Mouse (Mus musculus) adrenal gland, postnatal 25 days (tissue): ENCODE data around the gene B2m. TPM values are rescaled to one million over a fixed set of nuclear protein-coding genes. Genes with fewer than 3 reads are reported as not detected.
A peak's percentile ranks its signal among the peaks of the same experiment; 100 is the strongest.

Source experiments
- DNase-seq: peaks from one replicate; pipeline ENCODE4 v3.0.0; 2021; ENCODE audit warnings: mixed read lengths
- total RNA-seq: library from RNA; stranded (reverse); gene quantifications from 2 replicates; pipeline ENCODE4 v1.2.3, GENCODE M21; 2021

B2m gene
- total RNA-seq, 1 experiment from 2014 or later = 486 TPM

DNA sequence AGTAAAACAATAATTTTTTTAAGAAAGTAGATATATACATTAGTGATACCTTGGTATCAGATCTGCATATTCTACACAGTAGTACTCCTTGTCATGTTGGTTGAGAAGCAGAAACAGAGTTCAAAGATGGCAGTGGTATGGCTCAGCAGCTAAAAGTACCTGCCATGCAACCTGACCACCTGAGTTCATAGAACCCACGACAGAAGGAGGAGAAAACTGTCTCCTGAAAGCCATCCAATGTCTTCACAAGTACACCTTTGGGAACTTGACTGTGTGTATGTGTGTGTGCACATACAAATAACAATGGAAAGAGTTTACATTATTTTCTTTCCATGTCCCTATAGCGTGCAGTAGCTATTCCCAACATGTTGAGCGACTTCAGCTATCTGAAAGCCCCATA lies 2.2 kb downstream of the B2m start:
- no peak for DNase-seq

DNA sequence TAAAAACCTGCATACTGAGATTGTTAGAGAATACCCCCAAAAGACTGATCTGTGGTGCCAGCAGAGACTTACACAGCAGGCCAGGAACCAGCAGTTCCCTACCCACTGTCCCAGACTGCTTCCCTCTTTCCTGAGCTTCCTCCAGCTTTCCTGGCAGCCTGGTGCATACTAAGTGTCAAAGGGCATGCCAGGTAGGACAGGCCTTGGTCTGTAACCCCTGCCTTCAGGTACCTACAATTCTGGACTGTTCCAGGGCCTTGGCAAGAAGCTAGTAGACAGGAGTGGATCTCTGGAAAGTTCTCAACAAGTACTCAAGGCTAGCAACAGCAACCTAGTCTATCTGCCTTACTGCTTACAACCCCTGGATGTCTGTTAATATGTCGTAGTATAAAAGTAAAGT lies 3.7 kb downstream of the B2m start:
- no peak for DNase-seq

DNA sequence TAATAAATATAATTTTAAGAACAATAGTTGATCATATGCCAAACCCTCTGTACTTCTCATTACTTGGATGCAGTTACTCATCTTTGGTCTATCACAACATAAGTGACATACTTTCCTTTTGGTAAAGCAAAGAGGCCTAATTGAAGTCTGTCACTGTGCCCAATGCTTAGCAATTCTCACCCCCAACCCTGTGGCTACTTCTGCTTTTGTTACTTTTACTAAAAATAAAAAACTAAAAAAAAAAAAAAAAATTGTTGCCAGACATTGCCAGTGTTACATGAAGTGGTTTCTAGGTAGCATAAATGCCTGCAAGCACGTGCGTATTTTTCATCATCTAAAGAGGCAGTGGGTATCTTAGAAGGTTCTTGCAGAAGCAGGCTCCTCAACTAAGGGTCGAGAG lies 5.4 kb downstream of the B2m start:
- DNase-seq = no peak

DNA sequence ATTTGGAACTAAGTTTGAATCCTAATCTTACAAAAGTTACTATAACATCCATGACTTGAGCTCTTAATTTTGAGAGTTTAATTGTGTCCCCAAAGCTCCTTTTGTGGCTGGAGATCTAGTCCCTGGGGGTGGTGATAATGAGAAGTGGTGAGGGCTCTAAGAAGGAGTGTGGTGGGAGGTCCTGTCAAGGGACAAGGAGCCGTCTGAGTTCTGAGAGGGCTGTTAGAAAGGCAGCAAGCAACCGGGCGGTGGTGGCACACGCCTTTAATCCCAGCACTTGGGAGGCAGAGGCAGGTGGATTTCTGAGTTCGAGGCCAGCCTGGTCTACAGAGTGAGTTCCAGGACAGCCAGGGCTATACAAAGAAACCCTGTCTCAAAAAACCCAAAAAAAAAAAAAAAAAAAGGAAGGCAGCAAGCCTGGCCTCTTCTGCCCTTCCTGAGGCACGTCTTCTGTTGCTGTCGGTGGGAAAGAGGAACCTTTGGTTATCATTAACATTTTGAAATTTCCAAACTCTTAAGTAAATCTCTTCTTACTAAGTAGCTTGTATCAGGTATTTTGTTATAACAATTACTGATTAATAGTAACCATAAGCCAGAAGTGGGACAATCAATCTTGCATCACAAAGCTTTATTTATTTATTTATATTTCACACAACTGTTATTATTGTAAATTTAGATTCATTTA lies 6.3 kb downstream of the B2m start:
- DNase-seq = no peak

DNA sequence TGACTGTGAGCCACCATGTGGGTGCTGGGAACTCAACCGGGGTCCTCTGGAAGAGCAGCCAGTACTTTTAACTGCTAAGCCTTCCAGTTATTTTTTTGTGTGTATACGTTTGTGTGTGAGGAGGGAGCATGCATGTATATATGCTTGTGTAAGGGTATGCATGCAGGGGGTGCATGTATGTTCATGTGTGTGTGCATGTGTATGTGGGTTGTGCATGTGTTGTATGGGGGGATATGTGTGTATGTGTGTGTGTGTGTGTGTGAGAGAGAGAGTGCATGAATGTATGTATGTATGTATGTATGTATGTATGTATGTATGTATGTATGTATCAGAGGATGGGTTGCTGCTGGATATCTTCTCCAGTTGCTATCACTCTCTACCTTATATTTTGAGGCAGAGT lies 7.0 kb downstream of the B2m start:
- no peak for DNase-seq

- DNase-seq = no peak
Observed at GRCm38 (mm10) chr2:122155292-122155691, 7.8 kb downstream of the B2m start.

DNA sequence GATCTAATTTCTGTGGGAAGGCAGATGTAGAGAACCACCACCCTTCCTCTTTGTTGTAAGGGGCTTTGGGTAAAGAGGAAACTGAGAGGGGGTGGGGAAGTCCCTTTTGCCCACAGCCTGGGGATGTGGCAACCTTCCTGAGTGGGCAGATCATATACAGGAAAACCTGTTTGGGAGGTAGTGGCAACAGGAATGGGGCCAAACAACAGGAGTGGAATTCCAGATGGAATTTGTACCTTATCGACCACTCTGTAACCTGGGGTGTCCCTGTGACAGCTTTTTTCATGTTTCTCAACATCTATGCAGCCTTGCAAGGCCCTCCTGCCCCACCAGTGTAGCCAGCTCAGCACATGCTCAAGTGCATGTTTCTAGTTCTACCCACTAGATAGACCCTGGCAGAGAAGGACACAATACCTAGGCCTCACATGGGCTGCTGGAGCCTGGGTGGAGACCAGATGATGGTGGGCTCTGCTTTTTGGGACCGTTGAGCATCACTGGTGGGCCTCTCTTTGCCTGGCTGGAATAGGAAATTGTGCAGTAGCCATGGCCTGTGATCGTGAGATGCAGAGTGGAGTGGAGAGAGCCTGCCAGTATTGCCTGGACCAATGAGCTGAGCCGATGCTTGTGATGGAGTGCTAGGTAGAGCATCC lies 8.7 kb downstream of the B2m start:
- no peak for DNase-seq

GRCm38 (mm10) chr2:122157561-122157960 lies 10.1 kb downstream of the B2m start:
- DNase-seq = no peak

DNA sequence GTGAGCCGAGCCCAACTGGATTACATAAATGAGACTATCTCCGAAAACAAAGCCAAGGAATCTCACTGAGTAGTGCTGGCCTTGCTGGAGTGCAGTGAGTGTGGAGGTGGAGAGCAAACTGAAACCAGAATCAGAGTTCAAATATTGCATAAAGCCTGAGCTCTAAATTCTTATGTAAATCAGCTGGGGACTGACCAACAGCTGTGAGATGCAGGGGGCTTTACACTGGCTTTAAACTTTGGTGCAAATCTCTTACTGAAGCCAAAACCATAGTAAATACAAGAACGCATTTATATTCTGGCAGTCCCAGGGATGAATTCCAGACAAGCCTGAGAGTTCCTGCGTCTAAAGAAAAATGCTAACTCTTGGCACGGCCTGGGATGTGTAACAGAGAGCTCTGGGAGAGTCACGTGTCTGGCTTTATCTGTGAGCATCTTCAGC lies 10.9 kb downstream of the B2m start:
- DNase-seq = no peak

DNA sequence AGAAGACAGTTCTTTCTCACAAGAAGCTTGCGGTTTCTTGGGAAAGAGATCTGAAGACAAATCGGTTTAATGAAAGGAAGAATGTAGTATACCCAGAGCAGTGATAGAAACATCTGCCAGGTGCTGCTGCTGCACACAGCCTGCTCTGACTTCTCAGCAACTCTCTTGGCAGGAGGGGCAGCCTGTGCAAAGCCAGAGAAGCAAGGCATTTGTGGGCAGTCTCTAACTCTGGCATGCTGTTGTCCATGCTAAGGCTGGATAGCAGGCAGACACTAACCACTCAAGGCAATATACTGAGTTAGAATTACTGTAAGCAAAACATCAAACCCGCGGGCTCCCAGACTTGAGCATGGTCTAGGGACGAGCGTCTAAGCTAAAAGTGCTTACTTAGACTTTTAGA lies 12.2 kb downstream of the B2m start:
- no peak for DNase-seq

DNA sequence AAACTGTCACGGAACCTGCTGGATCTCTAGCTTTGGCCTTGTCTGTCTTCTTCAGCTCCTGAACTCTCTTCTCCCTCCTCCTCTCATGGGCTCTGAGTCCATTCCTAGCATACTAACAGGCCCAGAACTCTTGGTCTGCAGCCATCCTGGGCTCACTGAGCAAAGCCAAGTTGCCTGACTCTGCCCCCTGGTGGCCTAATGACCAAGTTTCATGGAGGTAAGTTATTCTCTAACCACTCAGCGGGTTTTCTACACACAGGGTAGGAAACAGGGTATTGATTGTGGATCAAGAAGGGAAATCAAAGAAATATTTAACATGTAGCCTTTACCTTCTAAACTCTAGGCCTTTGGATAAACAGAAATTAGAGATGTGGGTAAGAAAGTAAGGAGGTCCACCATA lies 13.2 kb downstream of the B2m start, which contains the start of gene Trim69:
Gene Trim69, plus strand, starts transcription at position 21 of the 400 bp plus-strand sequence.
- DNase-seq = peak; percentile 83

- DNase-seq = no peak
Observed at GRCm38 (mm10) chr2:122161542-122161941, 14.1 kb downstream of the B2m start.

- no peak for DNase-seq
Observed at GRCm38 (mm10) chr2:122162529-122162928, 15.0 kb downstream of the B2m start.

GRCm38 (mm10) chr2:122163430-122164195 lies 16.1 kb downstream of the B2m start:
- DNase-seq = no peak

- no peak for DNase-seq
Observed at GRCm38 (mm10) chr2:122164293-122164692, 16.8 kb downstream of the B2m start.

DNA sequence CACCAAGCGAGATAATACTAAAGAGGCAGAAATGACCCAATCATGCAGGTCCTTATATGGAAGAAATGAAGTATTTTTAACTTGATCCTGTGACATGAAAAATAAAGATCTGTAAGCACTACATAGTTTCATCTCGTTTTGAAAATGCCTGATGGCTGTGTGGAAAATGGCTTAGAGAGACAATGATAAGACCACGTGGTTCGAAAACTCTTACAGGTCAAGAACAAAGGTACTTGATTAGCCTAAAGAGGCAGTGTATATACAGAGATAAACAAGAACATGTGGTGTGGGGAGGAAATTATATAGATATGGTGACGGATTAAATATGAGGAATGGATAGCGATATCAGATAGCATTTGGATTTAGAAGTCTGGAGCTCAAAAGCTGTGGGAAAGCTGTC lies 23.8 kb downstream of the B2m start:
- DNase-seq = no peak

DNA sequence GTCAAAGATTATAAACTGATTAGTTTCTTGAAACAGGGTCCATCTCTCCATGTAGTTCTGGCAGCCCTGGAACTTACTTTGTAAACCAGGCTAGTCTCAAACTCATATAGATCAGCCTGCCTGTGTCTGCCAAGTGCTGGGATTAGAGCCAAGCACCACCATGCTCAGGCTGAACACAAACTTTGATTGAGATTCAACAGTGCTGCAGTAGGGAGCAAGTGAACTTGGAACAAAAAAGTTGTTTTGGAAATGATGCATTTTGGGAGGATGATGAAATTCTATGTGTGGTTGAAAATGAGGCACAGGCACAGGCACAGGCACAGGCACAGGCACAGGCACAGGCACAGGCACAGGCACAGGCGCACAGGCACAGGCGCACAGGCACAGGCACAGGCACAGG lies 24.7 kb downstream of the B2m start:
- no peak for DNase-seq

GRCm38 (mm10) chr2:122180051-122180822 lies 32.8 kb downstream of the B2m start:
- no peak for DNase-seq

DNA sequence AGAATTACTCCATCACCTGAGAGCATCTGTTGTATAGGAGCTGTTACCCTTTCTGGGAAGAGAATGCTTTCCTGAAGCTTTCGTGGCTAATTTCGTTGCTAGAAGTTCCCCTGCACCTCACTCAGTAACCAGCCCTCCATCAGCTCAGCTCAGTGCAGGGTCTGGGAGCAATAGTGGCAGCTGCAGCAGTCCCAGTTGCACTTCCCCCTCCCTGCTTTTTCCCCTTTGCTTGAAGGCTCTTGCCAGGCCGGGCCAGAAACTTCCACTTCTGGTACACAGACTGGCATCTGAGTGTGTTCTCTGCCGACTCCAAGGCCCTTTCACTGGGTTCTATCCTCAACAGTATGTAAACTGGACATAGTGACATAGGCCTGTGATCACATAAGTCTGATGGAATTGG lies 37.6 kb downstream of the B2m start:
- DNase-seq = no peak

- no peak for DNase-seq
Observed at GRCm38 (mm10) chr2:122186106-122186505, 38.6 kb downstream of the B2m start, which contains the start of the genes Patl2 and Terb2. Patl2 (minus strand) TSS chr2:122186189. Terb2 (plus strand) TSS chr2:122186272.

DNA sequence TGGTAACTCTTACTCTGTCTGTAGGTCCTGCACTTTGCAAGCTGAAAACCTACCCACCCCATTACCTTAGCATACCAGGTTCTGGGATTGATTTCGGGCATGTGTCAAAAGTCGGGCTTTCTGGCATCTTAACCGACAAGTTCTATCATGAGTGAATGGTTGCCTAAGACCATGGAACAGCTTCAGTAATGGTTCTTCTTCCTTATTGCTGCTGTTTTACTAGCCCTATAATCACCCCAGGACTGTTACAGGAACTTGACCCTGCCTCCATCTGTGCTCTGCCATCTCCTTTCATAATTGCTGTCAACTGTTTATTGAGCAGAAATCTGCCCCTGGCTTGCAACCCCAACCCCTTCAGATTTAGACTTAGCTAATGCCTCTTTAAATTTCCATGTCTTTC lies 39.3 kb downstream of the B2m start:
- no peak for DNase-seq

- no peak for DNase-seq
Observed at GRCm38 (mm10) chr2:122191849-122192248, 44.4 kb downstream of the B2m start.
